Mouse (Mus musculus) megakaryocyte, embryonic 14.5 days (primary cell): ENCODE results near the gene Sp3. TPM values are rescaled to one million over a fixed set of nuclear protein-coding genes. Genes with fewer than 3 reads are reported as not detected.
A peak's percentile ranks its signal among the peaks of the same experiment; 100 is the strongest.

Experiments used
- H3K27me3 ChIP-seq: replicated peaks from 2 replicates; pipeline ENCODE3; 2012; ENCODE audit warnings: inconsistent platforms
- H3K36me3 ChIP-seq: replicated peaks from 2 replicates; pipeline ENCODE3; 2012; ENCODE audit warnings: low read length, inconsistent platforms, mixed read lengths
- H3K4me1 ChIP-seq: 2 replicates; pipeline ENCODE4 v1.6.1; 2012; ENCODE audit warnings: inconsistent platforms
- H3K4me3 ChIP-seq: replicated peaks from 2 replicates; pipeline ENCODE3; 2012; ENCODE audit warnings: moderate library complexity, mild to moderate bottlenecking, inconsistent platforms
- H3K9me3 ChIP-seq: 2 replicates; pipeline ENCODE4 v1.6.1; 2012; ENCODE audit warnings: inconsistent platforms
- FLI1 ChIP-seq: IDR thresholded peaks from 2 replicates; pipeline ENCODE4 v1.6.1; 2012; ENCODE audit warnings: low read length, inconsistent platforms, mixed read lengths
- GATA1 ChIP-seq: IDR thresholded peaks from 3 replicates; pipeline ENCODE4 v1.6.1; 2012; ENCODE audit warnings: mixed read lengths, low read length, inconsistent platforms, borderline replicate concordance
- polyA plus RNA-seq: library from polyadenylated mRNA; stranded (reverse); fragments of >175 nt; gene quantifications from 2 replicates; pipeline ENCODE4 v1.2.3, GENCODE M21; 2012; ENCODE audit warnings: low replicate concordance; ENCODE audit not compliant: insufficient read depth

Gene Sp3
- polyA plus RNA-seq, 1 experiment, result 2.3 TPM

DNA sequence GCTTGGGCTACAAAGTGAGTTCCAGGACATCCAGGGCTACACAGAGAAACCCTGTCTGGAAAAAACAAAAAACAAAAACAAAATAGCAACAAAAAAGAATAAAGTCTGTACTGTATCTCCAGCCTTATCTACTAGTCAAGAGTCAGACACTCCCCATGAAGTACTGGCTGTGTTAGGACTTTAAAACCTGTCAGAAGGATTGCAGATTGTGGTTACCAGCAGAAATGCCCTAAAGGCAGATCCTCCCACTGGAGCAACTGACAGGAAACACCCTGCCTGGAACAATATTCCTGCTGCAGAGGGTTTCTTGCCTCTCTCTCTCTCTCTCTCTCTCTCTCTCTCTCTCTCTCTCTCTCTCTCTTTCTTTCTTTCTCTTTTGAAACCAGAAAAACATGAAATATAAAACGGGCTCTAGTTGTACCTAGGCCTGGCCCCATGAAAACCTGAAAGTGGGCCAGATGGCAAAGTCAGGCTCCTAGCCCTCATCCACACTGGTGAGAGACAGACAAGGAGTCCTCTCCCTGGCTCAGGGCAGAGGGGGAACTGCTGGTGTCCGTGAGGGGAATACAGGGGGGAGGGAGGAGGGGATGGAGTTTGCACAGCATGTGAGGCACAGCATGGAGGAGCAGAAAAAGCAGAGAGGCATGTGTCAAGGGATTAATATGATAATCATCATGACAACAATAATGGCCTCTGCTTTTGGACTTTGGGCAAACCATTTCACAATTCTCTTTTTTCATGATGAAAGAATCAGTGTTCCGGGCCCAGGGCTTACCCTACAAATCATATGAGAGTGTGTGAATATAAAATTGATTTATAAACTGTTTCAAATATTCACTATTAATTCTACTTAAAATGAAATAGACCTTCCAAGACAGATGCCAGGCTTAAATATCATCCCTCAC lies 25.6 kb upstream of the Sp3 start:
- peaks cover 22% of the 10 kb centered on the region for H3K9me3 ChIP-seq
- peak overlapping the region; percentile 70 for H3K4me3 ChIP-seq
- H3K27me3 ChIP-seq, result no peaks in the 10 kb centered on the region
- TF ChIP-seq FLI1 (no peak), GATA1 (no peak)
- H3K4me1 ChIP-seq, result peaks cover 42% of the 10 kb centered on the region
- H3K36me3 ChIP-seq, result peaks cover 2% of the 10 kb centered on the region

DNA sequence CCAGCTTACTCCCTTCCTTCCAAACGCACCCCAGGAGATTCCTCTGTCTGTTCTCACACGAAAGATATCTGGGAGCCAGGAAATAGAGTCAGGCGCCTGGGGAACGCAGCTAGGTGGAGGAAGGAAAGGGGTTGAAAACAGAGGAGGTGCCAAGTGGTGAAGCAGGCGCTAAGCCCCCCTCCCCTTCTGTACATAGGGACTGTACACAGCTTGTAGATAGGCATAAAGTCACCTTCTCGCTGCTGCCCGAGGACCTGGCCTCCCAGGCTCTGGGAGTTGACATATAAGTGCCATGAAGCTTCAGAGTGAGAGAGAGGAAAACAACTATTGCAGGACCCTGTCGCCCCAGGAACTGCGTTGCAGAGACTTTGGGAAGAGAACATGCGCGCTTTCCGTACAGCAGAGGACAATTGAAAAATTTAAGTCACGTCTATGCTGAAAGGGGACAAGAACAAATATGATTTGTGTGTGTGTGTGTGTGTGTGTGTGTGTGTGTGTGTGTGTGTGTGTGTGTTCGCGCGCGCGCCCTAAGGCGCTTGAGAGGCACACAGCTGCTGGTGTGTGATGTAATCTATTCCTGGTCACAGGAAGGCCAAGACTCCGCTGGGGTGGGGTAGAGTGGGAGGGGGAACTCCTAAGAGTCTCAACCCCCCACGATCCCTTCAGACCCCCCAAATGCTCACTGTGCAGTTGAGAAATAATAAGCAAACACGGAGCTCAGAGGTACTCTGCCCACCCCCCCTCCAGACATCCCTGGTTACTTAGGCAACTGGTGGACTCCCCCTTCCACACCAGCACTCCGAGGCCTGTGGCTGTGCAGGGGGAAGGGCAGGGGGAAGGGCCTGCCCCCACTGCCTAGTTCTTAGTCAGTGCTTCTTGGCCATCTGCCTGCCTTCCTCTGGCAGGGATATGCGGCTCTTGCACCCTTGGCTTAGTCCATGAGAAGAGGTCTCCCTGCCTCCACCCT lies 23.8 kb upstream of the Sp3 start:
- peak overlapping the region; percentile 88 for H3K4me3 ChIP-seq
- H3K9me3 ChIP-seq, result peaks cover 5% of the 10 kb centered on the region
- H3K4me1 ChIP-seq, result peaks cover 42% of the 10 kb centered on the region
- no peaks in the 10 kb centered on the region for H3K27me3 ChIP-seq
- TF ChIP-seq FLI1 (no peak), GATA1 (no peak)
- no peaks in the 10 kb centered on the region for H3K36me3 ChIP-seq

DNA sequence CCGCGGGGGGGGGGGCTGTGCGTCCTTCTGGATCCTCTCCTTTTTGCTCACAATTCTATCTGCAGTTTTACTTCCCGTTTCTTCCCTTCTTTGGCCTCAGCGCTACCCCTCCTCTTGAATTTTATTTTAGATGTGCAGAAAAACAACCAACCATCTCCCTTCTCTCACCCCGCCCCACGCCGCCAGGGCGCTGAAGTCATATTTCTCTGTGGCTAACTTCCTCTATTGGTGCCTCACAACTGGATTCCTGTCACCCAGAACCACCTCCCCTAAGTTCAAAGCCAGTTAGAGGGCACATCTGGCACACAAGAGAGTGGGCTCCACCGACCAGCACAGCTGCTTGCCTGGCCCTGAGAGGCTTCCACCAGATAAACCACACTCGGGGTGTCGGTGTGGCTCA lies 22.8 kb upstream of the Sp3 start:
- H3K4me3 ChIP-seq, result peak overlapping the region; percentile 87
- no peaks in the 10 kb centered on the region for H3K36me3 ChIP-seq
- no peaks in the 10 kb centered on the region for H3K27me3 ChIP-seq
- peaks cover 42% of the 10 kb centered on the region for H3K4me1 ChIP-seq
- no peak for TF ChIP-seq GATA1
- no peak for TF ChIP-seq FLI1
- no peaks in the 10 kb centered on the region for H3K9me3 ChIP-seq

DNA sequence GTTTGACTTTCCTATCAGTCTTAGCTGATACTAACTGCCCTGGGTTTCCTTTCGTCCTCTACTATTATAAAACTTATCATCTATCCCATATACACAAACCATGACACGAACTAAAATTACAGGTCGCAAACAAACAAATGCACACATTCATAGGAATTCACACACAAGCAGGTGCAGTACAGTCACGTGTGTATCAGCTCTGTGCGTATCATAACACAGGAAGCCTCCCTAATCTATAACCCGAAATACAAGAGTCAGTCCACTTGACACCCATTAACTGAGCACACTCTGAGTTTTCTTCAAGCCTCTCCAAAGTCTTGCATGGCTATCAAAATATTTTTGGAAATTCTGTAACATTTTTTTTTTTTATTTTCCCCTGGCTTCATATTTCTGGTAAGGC lies 22.2 kb upstream of the Sp3 start:
- no peaks in the 10 kb centered on the region for H3K9me3 ChIP-seq
- H3K27me3 ChIP-seq, result no peaks in the 10 kb centered on the region
- H3K4me3 ChIP-seq, result no peak overlapping the region
- H3K36me3 ChIP-seq, result no peaks in the 10 kb centered on the region
- H3K4me1 ChIP-seq, result peaks cover 42% of the 10 kb centered on the region
- no peak for TF ChIP-seq FLI1
- no peak for TF ChIP-seq GATA1

DNA sequence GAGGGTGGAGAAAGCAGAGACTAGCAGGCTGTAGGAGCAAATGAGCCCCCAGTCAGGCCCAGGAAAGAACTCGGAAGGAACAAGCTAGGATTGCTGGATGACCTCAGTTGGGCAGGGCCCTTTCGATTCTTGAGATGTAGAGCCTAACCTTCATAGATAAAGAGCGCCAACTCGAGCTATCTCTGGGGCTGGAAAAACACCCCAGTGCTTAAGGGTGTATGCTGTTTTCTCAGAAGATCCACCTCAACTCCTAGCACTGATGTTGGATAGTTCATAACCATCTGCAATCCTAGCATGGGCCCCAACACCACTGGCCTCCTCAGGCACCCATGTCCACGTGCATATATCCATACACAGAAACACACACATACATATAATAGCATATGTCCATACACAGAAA lies 21.7 kb upstream of the Sp3 start:
- Histone ChIP-seq H3K4me1 (peaks cover 44% of the 10 kb centered on the region), H3K36me3 (no peaks in the 10 kb centered on the region), H3K27me3 (no peaks in the 10 kb centered on the region), H3K9me3 (no peaks in the 10 kb centered on the region), H3K4me3 (no peak overlapping the region)
- TF ChIP-seq FLI1, result no peak
- TF ChIP-seq GATA1, result no peak

DNA sequence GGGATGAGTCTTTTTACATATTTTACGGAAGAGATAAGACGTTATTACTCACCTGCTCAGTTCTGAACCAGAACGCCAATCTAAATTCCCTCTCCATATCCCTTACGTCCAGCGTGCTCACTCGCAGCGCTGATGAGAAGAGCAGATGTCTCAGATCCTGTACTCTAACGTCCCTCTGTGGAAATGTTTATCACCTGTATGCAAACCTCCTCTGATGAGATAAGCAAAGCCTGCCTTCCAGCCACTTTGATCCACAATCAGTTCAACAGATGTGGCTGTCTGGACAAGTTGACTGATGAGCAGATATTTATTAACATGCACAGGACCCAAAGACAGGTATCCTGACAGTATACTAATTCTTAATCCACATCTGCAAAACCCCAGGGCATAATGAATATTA lies 19.9 kb upstream of the Sp3 start:
- Histone ChIP-seq H3K9me3 (no peaks in the 10 kb centered on the region), H3K4me1 (peaks cover 47% of the 10 kb centered on the region), H3K36me3 (no peaks in the 10 kb centered on the region), H3K4me3 (no peak overlapping the region), H3K27me3 (no peaks in the 10 kb centered on the region)
- TF ChIP-seq FLI1, result no peak
- TF ChIP-seq GATA1, result no peak

DNA sequence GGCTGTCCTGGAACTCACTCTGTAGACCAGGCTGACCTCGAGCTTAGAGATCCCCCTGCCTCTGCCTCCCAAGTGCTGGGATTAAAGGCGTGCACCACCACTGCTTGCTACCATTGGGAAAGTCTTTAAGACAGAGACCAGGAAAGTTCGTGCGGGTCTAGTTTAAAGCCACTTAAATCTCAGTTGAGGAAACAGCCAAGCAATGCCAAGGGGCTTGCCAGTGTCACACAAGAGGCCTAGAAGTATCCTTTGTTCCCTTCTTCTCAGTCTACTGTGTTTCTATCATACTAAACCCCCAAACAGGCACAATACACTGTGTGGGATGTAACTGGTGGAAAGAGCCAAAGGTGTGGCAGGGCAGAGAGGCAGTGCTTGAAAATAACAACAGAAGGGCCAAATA lies 17.3 kb upstream of the Sp3 start:
- H3K36me3 ChIP-seq, result no peaks in the 10 kb centered on the region
- H3K27me3 ChIP-seq, result no peaks in the 10 kb centered on the region
- TF ChIP-seq GATA1 (no peak), FLI1 (no peak)
- H3K4me1 ChIP-seq, result peaks cover 23% of the 10 kb centered on the region
- H3K4me3 ChIP-seq, result no peak overlapping the region
- peaks cover under 1% of the 10 kb centered on the region; the same call in 1 of the 2 replicates for H3K9me3 ChIP-seq

DNA sequence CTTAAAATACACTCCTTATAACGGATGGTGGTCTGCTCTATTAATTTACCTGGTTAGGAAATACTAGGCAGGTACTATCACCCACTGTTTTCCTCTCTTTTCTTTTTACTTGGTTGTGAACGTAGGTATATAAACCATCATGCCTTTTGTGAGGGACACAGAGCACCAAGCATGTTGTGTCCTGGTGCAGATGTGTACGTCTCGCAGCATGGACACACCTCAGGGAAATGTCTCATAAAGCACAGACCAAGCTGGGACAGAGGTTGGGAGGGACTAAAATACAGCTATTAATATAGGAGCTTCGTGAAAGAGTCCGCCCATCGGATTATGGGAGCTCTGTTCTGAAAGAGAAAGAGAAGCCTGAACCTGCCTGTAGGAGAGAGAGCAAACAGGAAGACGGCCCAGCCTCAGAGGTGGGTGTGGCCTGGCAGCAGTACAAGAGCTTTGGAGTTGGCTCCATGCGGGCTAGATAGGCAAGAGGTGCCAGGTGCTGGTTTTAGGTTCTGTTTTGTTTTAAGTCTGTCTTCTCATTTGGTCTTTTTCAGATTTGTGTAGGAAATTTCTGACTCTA lies 16.6 kb upstream of the Sp3 start:
- Histone ChIP-seq H3K9me3 (peaks cover 3% of the 10 kb centered on the region), H3K4me3 (peak overlapping the region; percentile 75), H3K4me1 (peaks cover 18% of the 10 kb centered on the region), H3K36me3 (no peaks in the 10 kb centered on the region), H3K27me3 (no peaks in the 10 kb centered on the region)
- TF ChIP-seq FLI1 (no peak), GATA1 (no peak)

DNA sequence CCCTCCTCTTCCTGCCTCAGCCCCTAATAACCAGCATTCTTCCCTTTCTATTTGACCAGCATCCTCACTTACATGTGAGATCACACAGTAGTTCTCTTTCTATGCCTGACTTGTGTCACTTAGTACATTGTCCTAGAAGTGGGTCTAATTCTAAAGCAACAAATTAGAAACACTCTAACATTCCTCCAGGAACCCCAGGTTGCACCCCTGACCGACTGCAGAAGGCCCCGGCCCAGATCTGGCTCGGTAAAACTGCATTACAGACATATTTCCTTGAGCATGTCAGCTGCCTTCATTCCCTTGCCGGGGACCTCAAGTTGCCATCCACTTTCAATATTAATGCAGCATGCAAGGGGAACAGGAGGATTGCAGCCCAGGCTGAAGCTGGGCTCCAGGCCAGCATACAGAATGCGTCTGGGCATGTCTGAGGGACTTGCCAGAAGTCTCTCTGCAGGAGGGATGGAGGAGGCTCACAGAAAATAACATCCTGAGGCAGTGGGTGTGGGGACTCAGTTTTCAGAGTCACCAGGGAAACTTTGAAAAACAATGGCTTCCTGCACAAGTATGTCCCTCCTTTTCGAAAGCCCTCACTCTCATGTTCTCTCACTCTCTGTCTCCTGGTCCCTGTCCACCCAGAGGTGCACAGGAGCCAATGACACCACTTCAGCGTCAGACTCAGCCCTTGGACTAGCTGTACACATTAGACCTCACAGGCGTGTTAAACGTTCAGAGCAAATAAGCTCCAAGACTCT lies 15.3 kb upstream of the Sp3 start:
- Histone ChIP-seq H3K4me3 (no peak overlapping the region), H3K4me1 (peaks cover 16% of the 10 kb centered on the region), H3K36me3 (peaks cover 4% of the 10 kb centered on the region), H3K9me3 (peaks cover 11% of the 10 kb centered on the region), H3K27me3 (no peaks in the 10 kb centered on the region)
- TF ChIP-seq GATA1 (no peak), FLI1 (no peak)
